Mouse (Mus musculus) cerebellum, postnatal 4 days (tissue): ENCODE measurements at regions not wholly inside any gene's neighbourhood (a gene's known extent, or its start where the extent isn't known, plus 50 kb on each side); places are given as distances from the start of the nearest gene placed in this dataset.

Source experiments
- DNase-seq, 2 experiments: peaks; one replicate each; pipeline ENCODE4 v3.0.0; 2022; ENCODE audit warnings: low spot score in 2 of 2, mixed read lengths in 1 of 2

DNA sequence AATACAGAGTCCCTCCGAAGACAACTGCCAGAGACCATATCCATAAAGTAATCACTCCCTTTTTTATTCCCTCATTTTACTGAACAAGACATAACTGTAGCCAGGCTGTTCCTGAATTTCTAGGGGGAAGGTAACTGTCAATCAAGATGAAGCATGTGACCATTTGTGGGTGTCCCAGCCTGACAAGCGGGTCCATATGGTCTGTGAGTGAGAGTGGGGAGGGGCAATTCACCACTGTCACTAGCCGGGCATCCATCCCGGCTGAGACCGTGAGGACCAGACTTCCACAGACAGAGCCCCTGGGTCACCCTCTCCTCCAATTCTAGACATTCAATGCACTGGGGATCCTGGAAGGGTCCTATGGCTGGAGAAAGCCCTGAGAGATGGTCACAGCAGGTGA is 54.6 kb downstream of the Gm11733 start:
- DNase-seq: no peak

DNA sequence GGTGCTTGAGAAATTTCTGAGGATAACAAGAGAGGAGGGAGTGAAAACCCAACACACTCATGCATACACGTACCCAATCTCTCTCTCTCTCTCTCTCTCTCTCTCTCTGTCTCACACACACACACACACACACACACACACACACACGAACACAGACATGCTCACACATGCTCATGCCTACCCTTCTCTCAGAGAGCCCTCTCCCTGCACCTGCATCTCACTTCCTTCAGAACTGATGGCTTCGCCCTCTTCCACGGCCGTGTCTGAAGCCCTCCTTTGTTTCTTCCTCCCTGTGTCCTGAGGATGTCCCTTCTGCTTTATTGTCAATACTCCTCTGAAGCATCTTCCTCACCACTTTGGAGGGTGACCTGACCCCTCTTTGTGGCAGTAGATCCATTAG is 56.4 kb downstream of the Gm11733 start:
- DNase-seq: no peak

DNA sequence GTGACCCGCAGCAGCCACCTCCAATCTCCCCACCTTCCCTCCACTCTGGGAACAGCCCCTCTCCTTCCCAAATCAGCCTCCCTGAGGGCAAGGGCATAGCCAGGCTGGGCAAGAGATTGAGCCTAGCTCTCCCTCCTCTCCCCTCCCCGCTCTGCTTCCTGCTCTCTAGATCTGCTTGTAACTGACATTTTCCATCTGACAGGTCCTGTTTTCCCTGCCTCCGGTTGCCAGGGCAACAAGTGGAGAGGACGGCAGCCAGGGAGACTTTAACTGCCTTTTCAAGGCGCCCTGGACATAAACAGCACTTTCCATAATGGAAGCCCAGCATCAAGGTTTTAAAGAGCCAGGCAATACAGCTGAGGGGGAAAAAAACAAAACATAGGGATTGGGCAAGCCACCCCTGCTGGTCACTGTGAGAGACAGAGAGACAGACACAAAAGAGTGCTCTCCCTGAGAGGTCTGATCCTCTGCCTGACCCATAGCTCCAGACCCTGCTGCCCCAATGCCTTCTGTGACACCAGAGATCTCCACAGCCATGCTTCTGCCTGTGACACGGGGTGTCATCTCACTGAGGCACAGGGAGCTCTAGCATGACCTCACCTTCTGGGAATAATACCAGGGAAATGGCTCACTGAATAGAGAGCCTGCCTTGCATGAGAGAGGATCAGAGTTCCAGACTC is 57.2 kb downstream of the Gm11733 start:
- DNase-seq: peak in 1 of 2 experiments; percentile 40

DNA sequence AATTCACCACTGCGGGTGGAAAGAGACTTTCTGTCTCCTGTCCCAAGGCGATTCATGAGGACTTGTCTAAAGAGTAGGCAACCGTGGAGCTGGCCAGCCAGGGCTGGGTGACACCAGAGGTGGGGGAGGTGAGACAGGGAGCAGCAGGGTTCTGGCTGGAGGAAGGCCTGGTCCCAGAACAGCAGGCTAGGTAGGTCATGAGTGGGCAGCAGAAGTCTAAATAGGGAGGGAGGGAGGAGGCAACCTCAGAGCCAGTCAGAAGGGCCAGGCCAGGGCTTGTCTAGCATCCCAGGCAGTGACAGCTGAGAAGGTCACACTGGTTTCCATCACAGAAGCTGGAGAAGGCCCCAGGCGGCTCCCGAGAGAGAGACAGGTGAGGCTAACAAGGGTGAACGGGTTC is 59.0 kb downstream of the Gm11733 start:
- no peak for DNase-seq

DNA sequence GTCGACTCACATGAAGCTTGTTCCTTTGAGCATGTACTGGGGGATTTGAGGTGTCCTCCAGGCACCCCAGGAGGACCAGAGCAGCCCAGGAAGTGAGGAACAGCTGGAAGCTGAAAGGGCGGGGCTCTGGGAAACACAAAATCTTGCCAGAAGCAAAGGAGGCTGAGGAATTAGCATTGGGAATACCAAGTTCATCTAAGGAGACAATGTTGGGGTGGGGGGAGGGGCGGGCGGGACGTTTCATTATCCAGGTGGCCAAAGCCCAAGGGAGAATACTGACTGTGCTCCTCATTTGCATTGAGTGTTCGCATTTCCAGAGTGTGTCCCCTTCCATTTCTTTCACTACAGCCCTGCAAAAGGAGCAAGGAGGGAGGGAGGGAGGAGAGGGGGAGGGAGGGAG is 60.3 kb downstream of the Gm11733 start:
- no peak for DNase-seq

DNA sequence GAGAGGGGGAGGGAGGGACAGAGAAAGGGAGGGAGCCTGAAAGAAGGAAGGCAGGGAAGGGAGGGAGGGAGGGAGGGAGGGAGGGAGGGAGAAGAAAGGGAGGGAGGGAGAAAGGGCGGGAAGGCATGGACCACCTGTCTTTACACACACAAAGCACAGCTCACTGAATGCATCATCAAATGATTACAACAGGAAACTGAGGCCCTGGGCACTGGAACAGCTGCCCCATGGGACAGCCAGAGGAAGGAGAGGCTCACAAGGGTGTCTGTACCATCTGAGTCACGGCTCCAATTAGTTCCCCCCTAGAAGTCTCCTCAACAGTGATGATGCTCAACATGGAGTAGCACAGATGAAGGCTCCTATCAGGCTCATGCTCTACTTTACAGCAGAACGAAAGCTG is 60.8 kb downstream of the Gm11733 start:
- DNase-seq: no peak

DNA sequence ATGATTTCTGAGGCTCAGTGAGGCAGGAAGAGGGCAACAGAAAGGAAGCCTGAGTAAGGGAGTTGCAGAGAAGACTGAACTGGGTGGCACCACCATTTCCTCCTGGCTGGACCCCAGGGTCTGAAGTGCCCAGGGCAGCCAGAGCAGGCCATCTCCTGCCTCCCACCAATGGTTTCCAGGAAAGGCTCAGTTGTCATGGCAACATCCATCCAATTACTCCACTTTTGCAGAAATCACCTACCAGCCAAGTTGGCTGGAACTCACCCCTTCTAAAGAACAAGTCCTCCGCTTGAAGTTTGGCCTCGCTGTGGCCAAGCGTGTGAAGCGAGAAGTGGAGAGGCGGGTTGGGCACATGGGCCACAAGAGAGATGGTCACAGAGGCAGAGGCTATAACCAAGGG is 67.8 kb downstream of the Gm11733 start:
- no peak for DNase-seq

DNA sequence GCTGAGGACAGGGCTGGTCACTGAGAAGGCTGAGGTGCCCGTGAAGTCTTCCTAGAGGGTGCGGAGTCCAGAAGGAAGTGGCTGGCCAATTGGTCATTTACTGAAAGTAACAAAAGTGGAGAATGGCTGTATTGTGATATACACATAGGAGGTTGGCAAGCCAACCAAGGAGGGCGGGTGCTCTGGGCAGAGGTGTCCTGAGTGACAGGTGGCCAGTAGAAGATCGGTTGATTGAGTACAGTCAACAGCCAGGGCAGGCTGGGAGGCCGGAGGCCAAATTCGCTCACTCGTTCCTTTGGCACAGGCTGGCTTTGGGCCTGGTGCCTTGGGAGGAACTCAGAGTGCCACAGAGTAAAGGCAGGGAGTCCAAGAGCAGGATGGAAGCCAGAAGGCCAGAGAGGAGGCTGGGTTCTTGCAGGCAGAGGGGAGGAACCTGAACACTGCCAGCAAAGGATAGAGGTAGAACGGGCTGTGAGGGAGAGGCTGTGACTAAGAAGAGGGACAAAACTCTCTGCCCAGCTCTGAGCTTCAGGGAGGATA is 68.3 kb downstream of the Gm11733 start:
- DNase-seq: peak in 1 of 2 experiments; percentile 32

DNA sequence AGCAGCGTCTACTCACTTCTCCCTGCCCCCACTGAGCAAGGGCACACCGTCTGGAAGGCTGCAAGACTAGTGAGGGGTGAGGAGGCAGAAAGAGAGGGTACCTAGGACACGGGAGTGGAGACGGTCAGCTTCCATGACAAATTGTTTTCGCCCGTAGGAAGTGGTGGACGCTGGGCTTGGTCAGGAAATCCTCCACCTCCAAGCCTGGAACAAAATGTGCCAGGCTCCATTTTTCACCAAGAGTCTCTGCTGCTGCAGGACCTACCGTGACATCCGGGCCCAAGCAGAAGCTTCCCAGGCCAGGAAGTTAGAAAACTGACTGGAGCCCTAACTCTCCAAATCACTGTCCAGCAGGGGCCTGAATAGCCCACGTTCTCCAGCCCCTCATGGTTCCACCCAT is 69.9 kb downstream of the Gm11733 start:
- no peak for DNase-seq

DNA sequence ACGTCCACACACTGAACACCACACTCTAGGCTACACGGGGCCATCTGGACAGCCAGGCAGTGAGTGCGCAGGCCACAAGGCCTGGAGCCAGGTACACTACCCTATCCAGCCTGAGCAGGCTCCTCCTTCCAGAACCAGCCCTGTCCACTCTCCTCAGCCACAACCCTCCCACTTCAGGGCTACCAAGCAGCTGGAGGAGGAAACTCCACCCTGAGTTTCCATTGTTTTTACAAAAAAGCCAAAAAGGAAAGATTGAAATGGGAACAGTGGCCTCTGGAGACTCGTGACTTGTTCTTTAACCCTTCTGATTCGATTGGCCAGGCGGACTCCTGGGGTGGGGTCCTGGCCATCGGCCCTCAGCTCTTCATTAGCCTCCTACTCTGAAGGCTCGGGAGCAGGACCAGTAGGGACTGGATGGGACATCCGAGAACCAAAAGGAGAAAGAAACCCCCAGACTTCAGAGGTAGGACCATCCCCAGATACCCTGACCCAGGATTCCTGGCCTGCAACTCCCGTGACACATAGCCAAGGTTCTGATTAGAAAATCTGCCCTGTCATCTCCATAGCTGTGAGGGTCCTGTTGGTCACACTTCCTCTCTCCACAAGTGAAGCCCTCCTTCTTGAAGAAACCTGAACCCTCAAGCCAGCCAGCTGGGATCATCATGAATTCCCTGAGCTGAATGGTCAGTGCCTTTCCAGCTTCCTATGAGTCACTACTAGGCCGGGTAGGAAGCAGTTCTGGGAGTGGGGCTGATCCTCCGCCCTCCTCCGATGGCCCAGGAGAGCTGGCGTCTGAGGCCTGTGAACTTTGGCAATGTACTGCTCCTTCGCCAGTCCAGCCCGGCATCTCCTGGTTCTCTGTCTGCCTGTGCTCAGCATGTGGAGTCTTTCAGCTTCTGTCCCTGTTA is 73.6 kb downstream of the Gm11733 start:
- no peak for DNase-seq

DNA sequence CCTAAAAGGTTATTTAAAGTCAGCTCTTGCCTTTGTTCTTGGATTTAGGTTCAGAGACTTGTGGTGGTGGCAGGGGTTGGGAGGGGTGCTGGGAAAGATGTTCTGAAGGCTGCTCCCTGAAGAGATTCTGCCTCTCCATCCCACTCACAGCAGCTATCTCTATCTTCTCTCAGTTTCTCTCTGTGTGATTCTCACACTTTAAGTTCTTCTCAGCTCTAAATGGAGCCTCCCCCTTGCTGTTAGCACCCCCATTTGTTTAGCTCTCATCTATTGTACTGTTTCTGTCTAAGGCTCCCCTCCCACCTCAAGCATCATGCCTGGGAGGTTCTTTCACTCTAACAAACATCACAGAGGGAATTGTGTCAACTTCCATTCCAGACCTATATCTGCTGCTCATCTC is 75.7 kb downstream of the Gm11733 start:
- DNase-seq: no peak

DNA sequence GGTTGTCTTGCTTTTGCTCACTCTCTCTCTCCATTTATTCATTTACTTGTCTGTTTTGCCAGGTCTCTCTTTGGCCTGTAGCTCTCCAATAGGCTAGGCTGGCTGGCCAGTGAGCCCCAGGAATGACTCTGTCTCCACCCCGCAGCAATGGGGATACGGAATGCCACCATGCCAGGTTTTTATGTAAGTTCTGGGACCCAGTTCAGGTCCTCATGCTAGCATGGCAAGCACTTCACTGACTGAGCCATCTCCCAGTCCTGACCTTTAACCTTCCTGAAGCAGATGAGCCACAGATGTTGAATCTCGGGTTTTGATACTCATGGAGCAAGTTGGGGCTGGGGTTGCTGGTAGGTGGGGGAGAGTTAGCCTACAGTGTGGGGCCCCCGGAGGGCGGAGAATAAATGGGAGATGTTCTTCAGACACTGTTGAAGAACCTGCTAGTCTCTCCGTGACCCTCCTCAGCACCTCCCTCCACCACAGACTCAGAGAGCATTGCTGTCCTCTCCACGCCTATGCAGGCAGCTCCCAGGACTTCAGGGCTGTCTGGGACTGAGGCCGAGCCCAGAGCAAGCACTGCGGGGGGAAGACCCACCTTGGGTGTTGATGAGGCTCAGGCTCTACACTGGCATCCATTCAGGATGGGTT is 83.9 kb downstream of the Gm11733 start:
- no peak for DNase-seq

DNA sequence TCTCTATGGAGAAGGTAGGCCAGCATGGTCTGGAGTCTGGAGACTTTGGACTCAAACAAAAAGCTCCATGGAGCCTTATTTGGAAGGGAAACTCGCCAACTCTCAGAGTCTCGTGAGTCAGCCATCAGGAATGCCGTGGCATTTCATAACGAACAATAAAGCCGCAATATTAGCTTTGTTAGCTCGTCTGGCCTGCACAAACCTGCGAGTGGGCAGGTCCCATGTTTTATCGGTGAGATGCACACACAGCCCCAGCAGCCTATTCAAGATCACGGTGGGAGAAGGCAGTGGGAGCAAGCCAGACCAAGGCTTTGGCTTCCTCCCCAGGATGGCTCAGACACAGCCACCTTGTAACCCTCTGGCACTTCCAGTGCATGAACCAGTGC is 84.4 kb downstream of the Gm11733 start:
- DNase-seq: no peak

DNA sequence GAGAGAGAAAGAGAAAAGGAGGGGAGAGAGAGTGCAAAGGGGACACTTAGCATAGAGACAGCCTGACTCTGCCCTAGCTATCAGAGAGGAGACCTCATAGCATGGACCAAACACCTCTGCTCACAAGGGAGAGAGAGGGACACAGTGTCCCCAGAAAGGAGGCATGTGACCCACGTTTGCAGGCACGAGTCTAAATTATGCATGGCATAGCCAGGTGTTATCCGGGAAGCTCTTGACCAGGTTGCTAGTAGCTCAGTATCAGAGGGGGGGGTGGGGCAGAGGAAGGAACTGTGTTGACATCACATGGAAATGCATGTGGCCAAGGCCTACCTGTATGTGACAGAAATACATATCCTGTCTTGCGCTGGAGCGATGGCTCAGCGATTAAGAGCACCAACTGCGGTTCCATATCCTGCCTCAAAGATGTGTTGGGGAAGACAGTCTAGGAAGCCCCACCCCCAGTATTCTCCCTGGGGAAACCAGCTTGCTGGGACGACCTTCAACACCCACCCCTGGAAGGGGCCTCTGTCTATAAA is 84.5 kb upstream of the Tnrc6c start:
- DNase-seq: no peak

DNA sequence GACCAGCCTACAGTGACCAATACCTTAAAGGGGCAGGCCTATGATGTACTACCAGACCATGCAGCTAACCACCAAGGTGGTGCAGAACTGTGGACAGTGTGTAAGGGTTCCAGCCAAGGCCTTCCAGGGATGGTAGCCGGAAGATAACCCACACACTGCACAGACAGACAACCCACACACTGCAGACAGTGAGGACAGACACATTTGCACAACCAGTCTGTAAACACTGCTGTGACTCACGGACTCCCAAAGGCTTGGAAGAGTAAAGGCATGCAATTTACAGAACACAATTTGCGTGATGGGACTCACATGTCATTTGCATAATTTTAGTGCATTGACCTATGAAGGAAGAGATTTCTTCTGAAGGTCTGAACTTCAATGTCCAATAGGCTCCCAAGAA is 82.2 kb upstream of the Tnrc6c start:
- DNase-seq: no peak

DNA sequence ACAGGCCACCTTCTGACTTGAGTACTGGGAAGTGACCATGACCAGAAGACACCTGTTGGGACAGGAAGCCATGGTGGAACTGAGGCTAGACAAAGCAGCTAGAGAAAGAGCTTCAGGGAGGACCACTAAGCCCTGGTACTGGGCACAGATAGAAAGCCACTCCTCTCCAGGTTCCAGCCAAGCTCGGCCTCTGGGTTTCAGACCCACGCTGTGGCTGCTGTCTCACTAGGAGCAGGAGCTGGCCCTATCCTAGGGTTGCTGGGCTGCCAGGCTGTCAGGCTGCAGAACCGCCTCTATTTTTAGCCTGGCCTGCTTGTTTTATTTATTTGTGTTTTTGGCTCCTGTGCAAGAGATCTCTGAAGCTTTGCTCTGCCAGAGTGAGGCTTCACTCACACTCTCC is 79.4 kb upstream of the Tnrc6c start:
- DNase-seq: no peak

DNA sequence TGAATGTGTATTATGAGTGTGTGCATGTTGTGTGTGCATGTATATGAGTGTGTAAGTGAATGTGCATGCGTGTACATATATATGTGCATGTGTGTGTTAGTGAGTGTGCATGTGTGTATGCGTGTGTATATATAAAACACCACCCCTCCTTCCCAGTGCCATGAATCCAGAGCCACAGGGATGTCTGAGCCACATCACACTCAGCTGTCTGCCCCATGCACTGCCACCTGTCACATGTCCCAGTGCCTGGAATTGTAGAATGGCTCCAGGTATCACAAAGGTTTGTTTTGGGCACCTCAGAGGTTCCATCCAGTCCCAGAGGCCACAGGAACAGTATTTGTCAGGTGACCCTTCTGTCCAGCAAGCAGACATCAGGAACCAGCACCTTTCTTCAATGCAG is 75.0 kb upstream of the Tnrc6c start:
- DNase-seq: no peak

DNA sequence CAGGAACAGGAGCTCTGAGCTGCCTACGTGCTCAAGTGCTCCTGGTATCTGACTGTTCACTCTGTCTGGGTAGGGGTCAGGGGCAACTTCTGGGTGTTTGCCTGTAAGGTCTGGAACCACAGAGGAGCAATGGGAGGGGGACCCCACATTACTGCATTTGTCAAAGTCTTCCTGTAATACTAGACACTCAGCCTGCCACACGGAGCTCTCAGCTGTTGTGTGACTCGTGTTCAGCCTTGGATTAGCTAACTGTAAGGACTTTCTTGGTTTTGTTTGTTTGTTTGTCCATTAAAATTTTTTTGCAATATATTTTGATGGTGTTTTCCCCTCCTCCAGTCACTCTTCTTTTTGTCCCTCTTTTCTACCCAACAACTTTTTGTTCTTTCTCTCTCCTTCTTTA is 74.4 kb upstream of the Tnrc6c start:
- DNase-seq: no peak

DNA sequence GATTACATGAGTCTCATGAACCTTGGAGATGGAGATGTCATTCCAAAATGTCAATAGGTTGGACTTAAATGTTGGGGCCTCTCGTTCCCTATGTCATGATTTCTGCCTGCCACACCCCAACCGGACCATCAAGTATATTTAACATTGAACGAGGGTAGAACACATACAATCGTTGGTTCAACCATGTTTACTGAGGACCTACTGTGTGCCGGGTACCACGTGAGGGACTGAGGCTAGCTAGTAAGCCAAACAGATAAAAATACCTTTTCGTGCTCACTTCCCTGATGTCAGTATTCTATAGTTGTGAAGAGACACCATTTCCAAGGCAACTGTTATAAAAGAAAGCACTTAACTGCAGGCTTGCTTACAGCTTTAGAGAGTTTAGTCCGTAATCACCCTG is 70.6 kb upstream of the Tnrc6c start:
- no peak for DNase-seq

DNA sequence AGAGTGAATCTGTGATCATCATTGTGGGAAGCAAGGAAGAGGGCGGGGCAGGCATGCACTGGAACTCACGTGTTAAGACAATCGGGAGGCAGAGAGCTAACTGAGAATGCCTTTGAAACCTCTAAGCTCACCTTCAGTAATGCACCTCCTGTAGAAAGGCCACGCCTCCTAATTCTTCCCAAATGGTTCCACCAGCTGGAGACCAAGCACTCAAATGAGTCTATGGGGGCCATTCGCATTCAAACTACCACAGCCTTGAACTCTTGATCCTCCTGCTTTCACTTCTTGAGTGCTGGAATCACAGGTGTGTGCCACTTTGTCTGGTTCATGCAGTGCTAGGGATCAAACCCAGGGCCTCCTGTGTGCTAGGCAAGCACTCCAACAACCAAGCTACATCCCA is 68.5 kb upstream of the Tnrc6c start:
- DNase-seq: no peak

DNA sequence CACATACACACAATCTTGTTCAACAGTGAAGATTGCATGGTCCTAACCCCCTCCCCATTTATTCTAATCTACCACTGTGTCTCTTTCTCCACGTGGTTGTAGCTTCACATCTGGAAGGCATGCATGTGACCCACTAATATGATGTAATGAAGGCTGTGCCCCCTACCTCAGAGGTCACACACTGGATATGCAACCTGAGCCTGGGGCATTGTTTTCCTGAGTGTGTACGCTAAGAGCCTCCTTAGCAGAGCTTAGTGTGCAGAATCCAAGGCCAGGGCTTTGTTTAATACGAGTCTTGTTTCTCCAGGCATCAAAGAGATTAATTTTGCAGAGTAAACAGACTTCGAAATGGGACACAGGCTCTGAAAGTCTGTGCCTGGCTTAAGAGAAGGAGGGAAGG is 68.0 kb upstream of the Tnrc6c start:
- no peak for DNase-seq

DNA sequence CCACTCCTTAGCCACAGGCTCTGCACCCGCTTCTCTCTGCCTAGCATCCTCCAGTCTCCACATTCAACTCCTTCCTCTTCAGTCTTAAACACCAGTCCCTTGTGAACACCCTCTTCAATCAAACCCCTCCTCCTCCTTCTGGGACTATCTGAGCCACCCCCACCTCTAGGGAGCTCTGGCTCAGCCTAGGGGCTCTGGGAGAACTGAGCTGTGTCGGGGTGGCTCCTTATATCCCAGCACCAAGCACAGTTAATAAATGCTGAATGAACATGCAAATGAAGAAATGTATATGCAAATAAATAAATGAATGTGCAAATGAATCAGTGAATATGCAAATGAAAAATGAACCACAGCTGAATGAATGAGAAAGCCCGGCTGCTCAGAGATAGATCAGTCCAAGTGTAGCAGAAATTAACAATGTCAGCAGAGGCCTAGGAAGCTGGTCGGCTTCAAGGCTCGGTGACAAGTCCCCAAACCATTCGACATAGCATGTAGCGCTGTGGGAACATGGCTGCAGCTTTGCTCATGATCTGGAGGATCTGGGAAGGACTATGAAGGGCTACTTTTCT is 67.1 kb upstream of the Tnrc6c start:
- no peak for DNase-seq
